Mouse (Mus musculus) spleen, adult 2 months (tissue): ENCODE results near the gene Snta1.

ENCODE experiments used
- CTCF ChIP-seq: fragments of 200-500 bp; IDR thresholded peaks from 2 replicates; pipeline ENCODE4 v1.5.1; 2011; ENCODE audit warnings: mild to moderate bottlenecking, inconsistent platforms; ENCODE audit not compliant: insufficient read depth, insufficient read length, insufficient replicate concordance; ENCODE audit errors: extremely low read depth
- POLR2A ChIP-seq: fragments of 200-500 bp; IDR thresholded peaks from 2 replicates; pipeline ENCODE4 v1.6.1; 2011; ENCODE audit warnings: low read depth, low read length, inconsistent platforms

DNA sequence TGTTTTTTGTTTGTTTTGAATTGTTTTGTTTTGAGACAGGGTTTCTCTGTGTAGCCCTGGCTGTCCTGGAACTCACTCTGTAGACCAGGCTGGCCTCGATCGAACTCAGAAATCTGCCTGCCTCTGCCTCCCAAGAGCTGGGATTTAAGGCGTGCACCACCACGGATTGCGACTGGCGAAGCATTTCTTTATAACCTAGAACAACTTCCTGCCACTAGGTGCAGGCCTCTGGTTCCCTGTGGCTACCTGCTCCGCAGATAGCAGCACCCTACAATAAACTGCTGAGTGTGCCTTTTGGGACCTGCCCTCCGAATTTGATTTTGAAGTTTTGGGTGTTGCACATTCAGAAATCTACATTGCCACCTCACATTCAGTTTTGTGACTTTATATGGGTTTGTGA is 39.9 kb upstream of the Snta1 start:
- TF ChIP-seq POLR2A, result no peak
- no peak for TF ChIP-seq CTCF
